Mouse (Mus musculus): ENCODE data around the gene Gm45711. TPM values are rescaled to one million over a fixed set of nuclear protein-coding genes. Genes with fewer than 3 reads are reported as not detected.

Gene Gm45711
- polyA plus RNA-seq, 1 experiment from 2014 or later = not detected

DNA sequence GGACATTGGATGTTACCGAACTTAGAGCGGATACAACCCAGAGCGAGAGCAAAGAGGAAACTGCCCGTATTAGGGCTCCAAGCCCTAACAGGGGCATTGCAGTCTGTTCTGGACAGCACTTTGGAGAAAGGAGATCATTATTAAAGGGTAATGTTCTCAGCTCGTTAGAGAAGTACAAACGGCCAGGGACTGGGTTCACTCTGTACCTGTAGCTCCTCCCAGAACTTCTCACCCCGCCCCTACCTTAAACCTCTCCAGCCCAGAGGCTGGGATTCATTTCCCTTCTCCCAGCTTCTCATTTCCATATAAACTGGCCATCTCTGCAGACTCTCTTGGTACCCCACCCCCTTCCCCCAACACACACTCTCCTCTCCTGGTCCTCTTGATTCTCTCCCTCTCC is 58.4 kb downstream of the Gm45711 start:
- WGBS = under 1% methylated on average over 7 of the region's 7 CpGs
- no peak for ATAC-seq (ENCODE audit: low FRiP score)
- H3K27ac ChIP-seq (replicated peaks) = no peak overlapping the region

DNA sequence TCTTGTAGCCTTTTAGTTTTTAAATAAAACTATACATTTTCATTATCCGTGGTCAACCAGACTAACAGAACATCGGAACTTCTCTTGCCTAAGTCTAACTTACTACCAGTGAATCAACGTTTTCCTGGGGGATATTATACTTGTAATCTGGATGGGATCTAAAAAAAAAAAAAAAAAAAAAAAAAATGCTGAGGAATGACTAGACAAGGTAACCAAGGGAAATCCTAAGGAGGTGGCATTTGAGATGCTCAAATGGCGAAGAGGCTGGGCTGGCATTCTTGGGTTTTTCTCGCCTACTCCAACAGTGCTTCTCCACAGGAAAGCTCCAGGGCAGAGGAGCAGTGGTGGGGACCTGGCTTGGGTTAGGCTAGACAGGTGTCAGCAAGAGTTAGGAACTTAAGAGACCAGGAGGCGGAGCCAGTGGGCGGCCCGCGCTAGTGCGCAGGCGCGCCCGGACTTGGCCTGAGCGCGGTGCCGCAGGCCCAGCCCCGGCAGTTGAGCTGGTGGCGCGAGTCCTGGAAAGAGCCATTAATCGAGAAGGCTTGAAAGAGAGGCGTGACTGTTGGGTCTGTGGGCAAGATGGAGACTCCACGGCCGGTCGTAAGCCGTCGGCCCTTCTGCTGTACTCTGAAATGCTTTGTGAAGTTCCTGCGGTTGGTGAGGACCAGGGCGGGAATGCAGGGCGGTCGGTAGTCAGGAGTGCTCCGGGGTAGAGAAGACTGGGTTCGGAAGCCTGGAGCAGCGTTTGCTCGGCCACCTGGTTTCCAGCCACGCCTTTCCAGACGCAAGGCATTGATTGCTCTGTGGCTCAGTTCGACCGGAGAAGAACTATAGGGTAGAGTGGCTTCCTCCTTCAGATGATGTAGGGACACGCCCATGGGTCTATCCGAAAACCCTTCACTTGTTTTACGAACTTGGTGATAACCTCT is 59.2 kb downstream of the Gm45711 start, which contains the start of gene Cklf:
Gene Cklf (plus strand): TSS at position 423 of the 929 bp plus-strand sequence.
- ATAC-seq (ENCODE audit: low FRiP score) = peak; percentile 84
- Histone ChIP-seq H3K4me1 (peaks cover 32% of the 10 kb centered on the region), H3K27ac (replicated peaks) (peak within 1 kb of the TSS; percentile 76), H3K27me3 (replicated peaks) (no peaks in the 10 kb centered on the region), H3K36me3 (no peaks in the 10 kb centered on the region), H3K9ac (replicated peaks) (peak within 1 kb of the TSS; percentile 70), H3K9me3 (replicated peaks) (no peaks in the 10 kb centered on the region), H3K4me2 (peak within 1 kb of the TSS; percentile 86), H3K4me3 (replicated peaks) (peak within 1 kb of the TSS; percentile 73)
- WGBS = 4% methylated on average over 41 of the region's 41 CpGs

More for the DNA sequence above, 58.4 kb downstream of the Gm45711 start:
- H3K27me3 ChIP-seq (replicated peaks) = no peaks in the 10 kb centered on the region
- H3K4me1 ChIP-seq = peaks cover 32% of the 10 kb centered on the region
- no peaks in the 10 kb centered on the region for H3K36me3 ChIP-seq
- H3K9me3 ChIP-seq (replicated peaks) = no peaks in the 10 kb centered on the region
- peak overlapping the region; percentile 73 for H3K4me3 ChIP-seq (replicated peaks)
- H3K9ac ChIP-seq (replicated peaks) = peak overlapping the region; percentile 70
- H3K4me2 ChIP-seq = peak overlapping the region; percentile 86

- no peak for ATAC-seq (ENCODE audit: low FRiP score)
Observed at GRCm38 (mm10) chr8:104249442-104249996, 60.4 kb downstream of the Gm45711 start.

GRCm38 (mm10) chr8:104248276-104248675 is 61.6 kb downstream of the Gm45711 start, which contains the start of gene Tk2:
Tk2 (minus strand) TSS chr8:104248558.
- H3K27me3 ChIP-seq (replicated peaks) = no peaks in the 10 kb centered on the region
- ATAC-seq (ENCODE audit: low FRiP score) = peak; percentile 94

More at GRCm38 (mm10) chr8:104249442-104249996, 60.4 kb downstream of the Gm45711 start:
- H3K27me3 ChIP-seq (replicated peaks) = no peaks in the 10 kb centered on the region
- peaks cover 32% of the 10 kb centered on the region for H3K4me1 ChIP-seq
- no peak overlapping the region for H3K4me3 ChIP-seq (replicated peaks)
- no peak overlapping the region for H3K9ac ChIP-seq (replicated peaks)
- no peak overlapping the region for H3K27ac ChIP-seq (replicated peaks)
- H3K36me3 ChIP-seq = 0 out of 2 replicates have a peak, but pooled peaks cover 7% of the 10 kb centered on the region
- 84% methylated on average over 7 of the region's 7 CpGs for WGBS
- H3K9me3 ChIP-seq (replicated peaks) = no peaks in the 10 kb centered on the region
- H3K4me2 ChIP-seq = no peak overlapping the region

DNA sequence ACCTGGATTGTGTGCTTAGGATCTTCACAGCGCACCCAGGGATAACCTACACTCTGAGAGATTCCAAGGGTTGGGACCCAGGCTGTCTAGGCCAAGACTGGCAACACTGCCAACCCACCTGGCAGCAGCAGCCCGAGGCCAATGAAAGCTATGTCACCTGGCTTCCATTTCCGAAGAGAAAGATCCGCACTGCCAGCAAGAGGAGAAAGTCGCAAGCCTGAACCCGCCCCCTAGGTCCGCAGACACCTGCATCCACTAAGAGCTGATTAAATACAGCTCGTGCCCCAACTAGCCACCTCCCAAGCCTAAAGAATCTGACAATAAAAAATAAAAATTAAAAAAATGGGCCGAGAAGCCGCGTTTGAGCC is 62.0 kb downstream of the Gm45711 start:
- peaks cover 32% of the 10 kb centered on the region for H3K4me1 ChIP-seq
- no peaks in the 10 kb centered on the region for H3K9me3 ChIP-seq (replicated peaks)
- WGBS = 4% methylated on average over 11 of the region's 11 CpGs
- peak overlapping the region; percentile 91 for H3K9ac ChIP-seq (replicated peaks)
- peaks cover 13% of the 10 kb centered on the region for H3K36me3 ChIP-seq
- peak overlapping the region; percentile 72; the same call in 1 of the 2 replicates for H3K27ac ChIP-seq (replicated peaks)
- H3K4me3 ChIP-seq (replicated peaks) = peak overlapping the region; percentile 90
- H3K27me3 ChIP-seq (replicated peaks) = no peaks in the 10 kb centered on the region
- H3K4me2 ChIP-seq = peak overlapping the region; percentile 85
- ATAC-seq (ENCODE audit: low FRiP score) = peak; percentile 9; the same call in 1 of the 2 replicates

More at GRCm38 (mm10) chr8:104248276-104248675, 61.6 kb downstream of the Gm45711 start, which contains the start of gene Tk2:
- H3K9me3 ChIP-seq (replicated peaks) = no peaks in the 10 kb centered on the region
- WGBS = under 1% methylated on average over 28 of the region's 28 CpGs
- H3K4me2 ChIP-seq = peak within 1 kb of the TSS; percentile 85
- peaks cover 32% of the 10 kb centered on the region for H3K4me1 ChIP-seq
- peak within 1 kb of the TSS; percentile 72 for H3K27ac ChIP-seq (replicated peaks)
- H3K9ac ChIP-seq (replicated peaks) = peak within 1 kb of the TSS; percentile 91
- peaks cover 9% of the 10 kb centered on the region; the same call in 1 of the 2 replicates for H3K36me3 ChIP-seq
- peak within 1 kb of the TSS; percentile 90 for H3K4me3 ChIP-seq (replicated peaks)

DNA sequence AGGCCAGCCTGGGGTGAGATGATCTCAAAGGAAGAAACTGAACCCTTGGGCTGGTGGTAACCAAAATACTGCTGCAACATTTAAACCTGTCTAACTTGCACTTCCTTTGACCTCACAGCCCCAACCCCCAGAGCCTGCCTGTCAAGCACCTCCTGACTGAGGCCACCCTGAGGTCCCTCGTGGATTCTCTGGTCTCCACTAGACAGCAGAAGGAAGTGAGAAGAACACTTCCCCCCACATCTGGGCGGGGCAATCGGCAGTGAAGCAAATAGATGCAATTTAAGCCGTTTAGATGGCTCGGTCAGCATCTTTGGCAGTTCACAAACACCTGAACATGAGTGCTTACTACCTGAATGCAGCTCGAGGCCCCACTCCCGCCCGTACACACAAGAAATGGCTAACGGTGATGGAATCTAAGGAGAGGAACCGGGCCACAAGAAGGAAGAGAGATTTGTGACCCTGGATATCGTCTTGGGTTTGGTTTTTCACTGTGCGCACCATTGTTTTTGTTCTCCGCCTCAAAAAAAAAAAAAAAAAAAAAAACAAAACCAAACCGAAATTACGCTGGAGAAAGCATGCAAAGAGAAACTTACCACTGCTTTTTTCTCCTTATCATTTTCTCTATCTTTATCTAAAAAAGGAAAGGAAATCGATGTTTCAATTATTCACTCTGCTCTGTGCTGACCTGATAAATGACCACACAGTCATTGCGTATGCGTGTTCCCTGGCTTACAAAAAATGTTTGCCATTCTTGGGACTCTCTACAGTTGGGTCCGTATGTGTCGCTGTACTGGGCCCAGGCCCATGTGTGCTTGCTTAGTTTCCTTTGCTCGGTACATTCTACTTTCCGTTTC is 62.6 kb downstream of the Gm45711 start:
- H3K9ac ChIP-seq (replicated peaks) = peak overlapping the region; percentile 91
- peak overlapping the region; percentile 85 for H3K4me2 ChIP-seq
- 0 out of 2 replicates have a peak overlapping the region, but pooled peaks have one; percentile 23 for H3K27ac ChIP-seq (replicated peaks)
- ATAC-seq (ENCODE audit: low FRiP score) = no peak
- H3K36me3 ChIP-seq = peaks cover 19% of the 10 kb centered on the region
- no peaks in the 10 kb centered on the region for H3K9me3 ChIP-seq (replicated peaks)
- peak overlapping the region; percentile 90 for H3K4me3 ChIP-seq (replicated peaks)
- H3K27me3 ChIP-seq (replicated peaks) = no peaks in the 10 kb centered on the region
- 74% methylated on average over 22 of the region's 22 CpGs for WGBS
- peaks cover 32% of the 10 kb centered on the region for H3K4me1 ChIP-seq

DNA sequence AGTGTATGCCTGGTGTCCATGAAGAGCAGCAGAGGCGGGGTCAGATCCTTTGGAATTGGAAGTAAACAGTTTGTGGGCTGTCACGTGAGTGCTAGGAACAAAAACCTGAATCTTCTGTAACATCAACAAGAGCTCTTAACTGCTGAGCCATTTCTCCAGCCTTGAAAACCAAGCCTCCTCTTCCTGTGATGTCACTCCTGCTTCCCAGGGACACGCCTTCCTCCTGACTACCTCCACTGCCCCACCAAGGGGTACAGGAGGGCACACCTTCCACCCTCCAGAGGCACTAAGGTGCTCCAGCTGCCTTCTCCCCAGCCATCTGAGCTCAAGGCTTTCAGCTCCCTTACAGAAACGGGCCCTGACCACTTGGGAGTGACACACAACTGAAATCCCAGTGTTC is 63.3 kb downstream of the Gm45711 start:
- Histone ChIP-seq H3K4me2 (peak overlapping the region; percentile 85; the same call in 1 of the 2 replicates), H3K9ac (replicated peaks) (no peak overlapping the region)

GRCm38 (mm10) chr8:104242038-104242644 is 67.7 kb downstream of the Gm45711 start:
- WGBS = 73% methylated on average over 12 of the region's 12 CpGs
- H3K9ac ChIP-seq (replicated peaks) = no peak overlapping the region
- H3K27me3 ChIP-seq (replicated peaks) = no peaks in the 10 kb centered on the region
- no peak overlapping the region for H3K4me3 ChIP-seq (replicated peaks)
- peaks cover 6% of the 10 kb centered on the region for H3K4me1 ChIP-seq
- H3K9me3 ChIP-seq (replicated peaks) = no peaks in the 10 kb centered on the region
- H3K4me2 ChIP-seq = no peak overlapping the region
- H3K36me3 ChIP-seq = peaks cover 70% of the 10 kb centered on the region
- no peak overlapping the region for H3K27ac ChIP-seq (replicated peaks)
- no peak for ATAC-seq (ENCODE audit: low FRiP score)

More for the DNA sequence above, 63.3 kb downstream of the Gm45711 start:
- Histone ChIP-seq H3K36me3 (peaks cover 25% of the 10 kb centered on the region), H3K4me3 (replicated peaks) (no peak overlapping the region), H3K27ac (replicated peaks) (no peak overlapping the region), H3K4me1 (peaks cover 26% of the 10 kb centered on the region), H3K27me3 (replicated peaks) (no peaks in the 10 kb centered on the region), H3K9me3 (replicated peaks) (no peaks in the 10 kb centered on the region)
- no peak for ATAC-seq (ENCODE audit: low FRiP score)
- 90% methylated on average over 4 of the region's 4 CpGs for WGBS

DNA sequence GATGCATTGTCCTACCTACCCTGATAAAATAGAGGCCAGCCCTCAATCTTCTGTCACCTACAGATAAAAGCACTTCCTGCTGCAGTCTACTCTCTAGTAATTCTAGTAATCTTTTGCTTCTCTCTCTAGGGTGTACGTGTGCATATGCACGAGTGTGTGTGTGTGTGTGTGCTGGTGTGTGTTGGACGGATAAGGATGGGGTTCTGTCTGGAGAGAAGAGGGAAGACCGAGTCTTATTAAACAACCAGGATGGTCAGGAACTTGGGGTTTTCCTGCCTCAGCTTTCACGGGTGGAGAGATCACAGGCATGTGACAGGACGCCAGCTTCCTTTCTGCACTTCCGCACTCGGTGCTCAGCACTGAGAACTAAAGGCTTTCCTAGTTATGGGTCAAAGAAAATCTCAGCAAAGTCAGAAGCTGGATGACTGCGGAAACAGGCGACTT is 70.4 kb downstream of the Gm45711 start:
- WGBS = 88% methylated on average over 10 of the region's 10 CpGs
- no peak overlapping the region for H3K4me2 ChIP-seq
- H3K27me3 ChIP-seq (replicated peaks) = no peaks in the 10 kb centered on the region
- peaks cover 88% of the 10 kb centered on the region for H3K36me3 ChIP-seq
- H3K9me3 ChIP-seq (replicated peaks) = no peaks in the 10 kb centered on the region
- no peak for ATAC-seq (ENCODE audit: low FRiP score)
- H3K27ac ChIP-seq (replicated peaks) = no peak overlapping the region
- H3K4me3 ChIP-seq (replicated peaks) = no peak overlapping the region
- H3K4me1 ChIP-seq = no peaks in the 10 kb centered on the region
- no peak overlapping the region for H3K9ac ChIP-seq (replicated peaks)

DNA sequence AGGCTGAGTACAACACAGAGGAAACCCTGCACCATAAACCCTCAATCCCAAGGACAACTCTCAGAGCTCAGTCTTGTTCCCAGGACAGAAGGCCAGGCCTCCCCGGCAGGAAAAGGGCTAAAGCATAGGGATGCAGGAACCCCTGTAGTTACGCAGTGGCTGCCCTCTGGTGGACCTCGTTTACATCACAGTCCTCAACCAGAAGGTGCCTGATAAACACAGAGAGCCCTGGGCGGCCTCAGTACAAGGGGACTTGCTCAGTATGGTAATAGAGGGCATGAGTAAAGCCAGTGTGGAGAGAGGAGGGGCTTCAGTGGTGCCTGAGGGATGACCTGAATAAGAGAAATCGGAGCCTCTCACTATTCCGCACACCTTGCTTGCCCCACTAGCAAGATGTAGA is 75.3 kb downstream of the Gm45711 start:
- Histone ChIP-seq H3K9me3 (replicated peaks) (no peaks in the 10 kb centered on the region), H3K36me3 (peaks cover 96% of the 10 kb centered on the region), H3K4me3 (replicated peaks) (no peak overlapping the region), H3K4me2 (no peak overlapping the region), H3K27me3 (replicated peaks) (no peaks in the 10 kb centered on the region), H3K27ac (replicated peaks) (no peak overlapping the region), H3K9ac (replicated peaks) (no peak overlapping the region), H3K4me1 (no peaks in the 10 kb centered on the region)
- no peak for ATAC-seq (ENCODE audit: low FRiP score)
- 49% methylated on average over 6 of the region's 6 CpGs for WGBS
